Mouse (Mus musculus): ENCODE data around the gene Prmt9. TPM values are rescaled to one million over a fixed set of nuclear protein-coding genes. Genes with fewer than 3 reads are reported as not detected.

The Prmt9 gene
- polyA plus RNA-seq, 2 experiments, result 4.7 to 8.1 TPM

DNA sequence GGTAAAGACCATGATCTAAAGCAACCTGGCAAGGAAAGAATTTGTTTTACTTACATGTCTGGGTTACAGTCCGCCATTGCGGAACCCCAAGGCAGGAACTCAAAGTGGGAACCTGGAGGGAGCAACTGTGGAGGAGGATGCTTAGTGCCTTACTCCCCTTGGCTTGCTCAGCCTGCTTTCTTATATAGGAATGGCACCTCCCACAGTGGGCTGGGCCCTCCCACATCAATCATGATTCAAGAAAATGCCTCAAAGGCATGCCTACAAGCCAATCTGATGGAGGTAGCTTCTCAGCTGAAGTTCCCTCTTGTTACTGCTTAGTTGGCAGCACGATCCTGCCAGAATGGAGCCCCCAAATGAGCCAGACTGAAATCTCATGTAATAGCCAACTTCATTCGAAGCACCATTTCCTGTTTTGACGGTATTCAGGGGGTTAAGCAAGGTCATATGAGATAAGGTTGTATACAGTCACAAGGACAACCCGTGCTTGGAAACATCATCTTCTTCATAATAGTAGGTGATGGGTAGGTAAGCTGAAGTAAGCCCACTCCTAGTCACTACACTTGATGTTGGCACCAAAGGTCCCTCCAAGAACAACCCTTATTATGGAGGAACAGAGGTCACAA, 5.9 kb upstream of the Prmt9 start:
- TF ChIP-seq CTCF (IDR thresholded peaks at IDR 0.05; ENCODE audit: low read depth) (no peak), EP300 (IDR thresholded peaks at IDR 0.05; ENCODE audit: low read depth) (no peak)
- no peak for DNase-seq (ENCODE audit: low read depth in 3 of 3, low spot score in 3 of 3)
- no peak for ATAC-seq (ENCODE audit: insufficient read depth)
- no peaks in the 10 kb centered on the region for H3K27me3 ChIP-seq (ENCODE audit: control insufficient read depth, insufficient read depth, low read length)
- H3K4me1 ChIP-seq (replicated peaks; ENCODE audit: control insufficient read depth in 2 of 2, insufficient read depth in 2 of 2, low read length in 1 of 2), result peaks cover 0 to 11% of the 10 kb centered on the region in 2 experiments; a peak in 2 of 4 replicates
- H3K27ac ChIP-seq, result no peak overlapping the region
- no peaks in the 10 kb centered on the region for H3K9me3 ChIP-seq (ENCODE audit: control insufficient read depth, low read length)
- H3K4me3 ChIP-seq (ENCODE audit: insufficient read depth in 1 of 2, low read depth in 2 of 2, low read length in 2 of 2), result no peak overlapping the region
- no peak overlapping the region for H3K4me2 ChIP-seq (ENCODE audit: low read depth)
- H3K36me3 ChIP-seq (replicated peaks; ENCODE audit: control insufficient read depth, insufficient read depth, low read depth), result no peaks in the 10 kb centered on the region
- H3K9ac ChIP-seq (replicated peaks), result no peak overlapping the region
- WGBS (ENCODE audit: insufficient replicate concordance), result 44% methylated on average over 6 of the region's 6 CpGs

DNA sequence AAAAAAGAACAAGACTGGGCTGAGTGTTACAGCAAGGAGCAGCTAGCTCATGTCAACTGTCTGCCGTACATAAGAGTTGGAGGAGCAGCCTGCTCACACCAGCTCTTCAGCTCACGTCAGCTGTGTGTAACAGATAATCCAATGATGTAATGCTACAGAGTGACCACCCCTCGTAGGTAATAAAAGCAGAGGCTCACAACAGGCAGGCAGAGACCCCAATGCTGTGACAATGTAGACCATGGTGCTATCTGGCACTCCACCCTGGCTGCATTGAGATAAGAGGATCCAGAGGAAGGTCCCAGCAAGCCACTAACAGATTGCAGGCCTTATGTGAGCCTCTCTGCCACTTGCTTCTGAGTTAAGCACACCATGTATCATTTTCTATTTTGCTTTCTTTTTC, 4.8 kb upstream of the Prmt9 start:
- ATAC-seq (ENCODE audit: insufficient read depth) (peak; percentile 27), DNase-seq (ENCODE audit: low read depth in 3 of 3, low spot score in 3 of 3) (peak; percentile 22 to 30 (median 26))
- H3K9me3 ChIP-seq (ENCODE audit: control insufficient read depth, low read length), result no peaks in the 10 kb centered on the region
- H3K4me2 ChIP-seq (ENCODE audit: low read depth), result no peak overlapping the region
- no peaks in the 10 kb centered on the region for H3K27me3 ChIP-seq (ENCODE audit: control insufficient read depth, insufficient read depth, low read length)
- H3K36me3 ChIP-seq (replicated peaks; ENCODE audit: control insufficient read depth, insufficient read depth, low read depth), result no peaks in the 10 kb centered on the region
- H3K27ac ChIP-seq, result no peak overlapping the region
- 8% methylated on average over 3 of the region's 3 CpGs for WGBS (ENCODE audit: insufficient replicate concordance)
- H3K4me1 ChIP-seq (replicated peaks; ENCODE audit: control insufficient read depth in 2 of 2, insufficient read depth in 2 of 2, low read length in 1 of 2), result peaks cover 3 to 13% of the 10 kb centered on the region in 2 experiments; a peak in 2 of 4 replicates
- H3K4me3 ChIP-seq (ENCODE audit: insufficient read depth in 1 of 2, low read depth in 2 of 2, low read length in 2 of 2), result no peak overlapping the region
- no peak overlapping the region for H3K9ac ChIP-seq (replicated peaks)
- no peak; the same call in 1 of the 2 replicates for TF ChIP-seq EP300 (IDR thresholded peaks at IDR 0.05; ENCODE audit: low read depth)
- no peak for TF ChIP-seq CTCF (IDR thresholded peaks at IDR 0.05; ENCODE audit: low read depth)

DNA sequence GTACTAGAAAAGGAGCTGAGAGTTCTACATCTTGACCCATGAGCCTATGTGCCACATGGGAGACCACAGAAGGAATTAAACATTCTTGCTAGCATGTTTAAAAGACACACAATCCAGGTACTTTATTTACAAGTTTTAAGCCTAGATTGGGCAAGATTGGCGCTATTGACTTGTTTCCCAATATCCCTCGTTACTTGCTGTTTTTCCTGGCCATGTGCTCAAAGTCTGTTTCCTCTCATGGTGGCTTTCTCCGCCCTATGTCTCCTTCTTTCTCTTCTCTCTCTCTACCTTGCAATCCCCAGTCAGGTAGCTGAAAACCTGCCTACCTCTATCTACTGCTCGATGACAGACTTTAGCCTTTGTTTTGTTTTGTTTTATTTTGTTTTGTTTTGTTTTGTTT, 3.6 kb upstream of the Prmt9 start:
- no peaks in the 10 kb centered on the region for H3K36me3 ChIP-seq (replicated peaks; ENCODE audit: control insufficient read depth, insufficient read depth, low read depth)
- TF ChIP-seq EP300 (IDR thresholded peaks at IDR 0.05; ENCODE audit: low read depth) (no peak), CTCF (IDR thresholded peaks at IDR 0.05; ENCODE audit: low read depth) (no peak)
- H3K4me3 ChIP-seq (ENCODE audit: insufficient read depth in 1 of 2, low read depth in 2 of 2, low read length in 2 of 2), result no peak overlapping the region
- DNase-seq (ENCODE audit: low read depth in 3 of 3, low spot score in 3 of 3) (no peak), ATAC-seq (ENCODE audit: insufficient read depth) (no peak)
- peaks cover 3 to 13% of the 10 kb centered on the region in 2 experiments; a peak in 2 of 4 replicates for H3K4me1 ChIP-seq (replicated peaks; ENCODE audit: control insufficient read depth in 2 of 2, insufficient read depth in 2 of 2, low read length in 1 of 2)
- H3K27ac ChIP-seq, result no peak overlapping the region
- no peaks in the 10 kb centered on the region for H3K9me3 ChIP-seq (ENCODE audit: control insufficient read depth, low read length)
- 71% methylated on average over 4 of the region's 4 CpGs for WGBS (ENCODE audit: insufficient replicate concordance)
- H3K27me3 ChIP-seq (ENCODE audit: control insufficient read depth, insufficient read depth, low read length), result no peaks in the 10 kb centered on the region
- H3K9ac ChIP-seq (replicated peaks), result no peak overlapping the region
- H3K4me2 ChIP-seq (ENCODE audit: low read depth), result no peak overlapping the region

DNA sequence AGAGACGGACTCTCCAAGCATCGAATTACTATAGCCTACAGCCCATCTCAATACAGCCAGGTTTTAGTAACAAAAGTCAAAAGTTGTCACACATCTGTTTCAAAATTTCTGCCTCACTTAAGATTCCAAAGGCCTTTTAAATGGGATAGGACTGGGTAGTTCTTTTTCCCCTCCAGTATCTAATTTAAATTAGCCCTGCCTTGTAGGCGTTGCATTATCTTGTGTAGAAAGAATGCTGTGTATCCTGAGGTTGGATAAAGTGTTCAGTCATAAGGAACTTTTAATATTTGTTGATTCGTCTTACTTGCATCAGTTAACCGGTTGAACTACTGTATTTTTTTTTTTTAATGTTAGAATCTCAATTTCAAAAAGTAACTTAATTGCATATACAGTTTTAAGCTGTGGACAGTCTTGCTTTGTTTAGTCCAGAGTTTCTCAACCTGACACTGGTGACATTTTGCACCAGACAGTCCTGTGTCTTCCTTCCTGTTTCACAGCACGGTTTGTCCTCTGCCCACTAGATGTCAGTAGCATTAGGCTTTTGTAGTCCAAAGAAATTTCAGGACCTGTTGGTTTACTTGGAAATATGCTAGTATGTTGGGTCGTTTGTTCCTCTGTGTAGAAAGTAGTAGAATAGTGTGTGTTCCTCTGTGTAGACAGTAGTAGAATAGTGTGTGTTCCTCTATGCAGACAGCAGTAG, 834 bp downstream of the Prmt9 start:
- peak overlapping the region; percentile 31; the same call in 1 of the 2 replicates for H3K27ac ChIP-seq
- TF ChIP-seq EP300 (IDR thresholded peaks at IDR 0.05; ENCODE audit: low read depth), result no peak
- TF ChIP-seq CTCF (IDR thresholded peaks at IDR 0.05; ENCODE audit: low read depth), result peak; percentile 74
- H3K9ac ChIP-seq (replicated peaks), result peak overlapping the region; percentile 82
- peaks cover 2 to 3% of the 10 kb centered on the region in 2 experiments; a peak in 2 of 4 replicates for H3K4me1 ChIP-seq (replicated peaks; ENCODE audit: control insufficient read depth in 2 of 2, insufficient read depth in 2 of 2, low read length in 1 of 2)
- H3K4me3 ChIP-seq (ENCODE audit: insufficient read depth in 1 of 2, low read depth in 2 of 2, low read length in 2 of 2), result peak overlapping the region; percentile 86 to 95
- peak; percentile 49 to 52 (median 52) for DNase-seq (ENCODE audit: low read depth in 3 of 3, low spot score in 3 of 3)
- peaks cover 11% of the 10 kb centered on the region for H3K36me3 ChIP-seq (replicated peaks; ENCODE audit: control insufficient read depth, insufficient read depth, low read depth)
- H3K4me2 ChIP-seq (ENCODE audit: low read depth), result peak overlapping the region; percentile 73
- H3K27me3 ChIP-seq (ENCODE audit: control insufficient read depth, insufficient read depth, low read length), result no peaks in the 10 kb centered on the region
- ATAC-seq (ENCODE audit: insufficient read depth), result peak; percentile 16; the same call in 1 of the 2 replicates
- no peaks in the 10 kb centered on the region for H3K9me3 ChIP-seq (ENCODE audit: control insufficient read depth, low read length)
- 11% methylated on average over 7 of the region's 7 CpGs for WGBS (ENCODE audit: insufficient replicate concordance)

DNA sequence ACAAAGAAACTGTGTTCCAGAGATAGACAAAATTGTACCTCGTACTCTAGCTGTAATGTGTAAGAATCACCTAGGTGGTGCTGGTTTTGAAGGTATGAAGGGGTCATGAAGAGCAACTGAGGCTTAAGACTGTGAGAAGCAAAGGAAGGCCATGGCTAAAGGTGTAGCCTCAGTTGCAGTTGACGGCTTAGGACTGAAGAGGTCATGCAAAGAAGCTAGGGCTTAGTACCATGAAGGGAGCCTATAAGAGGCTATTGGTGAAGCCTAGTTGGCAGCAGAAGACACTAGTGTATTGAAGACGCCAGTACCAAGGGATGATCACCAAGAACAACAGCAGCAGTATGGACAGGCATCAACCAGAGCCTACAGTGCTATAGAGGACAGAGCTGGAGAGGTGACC, 3.3 kb downstream of the Prmt9 start:
- H3K4me2 ChIP-seq (ENCODE audit: low read depth), result no peak overlapping the region
- peaks cover 20% of the 10 kb centered on the region for H3K36me3 ChIP-seq (replicated peaks; ENCODE audit: control insufficient read depth, insufficient read depth, low read depth)
- no peak overlapping the region for H3K9ac ChIP-seq (replicated peaks)
- no peaks in the 10 kb centered on the region for H3K27me3 ChIP-seq (ENCODE audit: control insufficient read depth, insufficient read depth, low read length)
- DNase-seq (ENCODE audit: low read depth in 3 of 3, low spot score in 3 of 3) (no peak), ATAC-seq (ENCODE audit: insufficient read depth) (no peak)
- peaks cover 2 to 3% of the 10 kb centered on the region in 2 experiments; a peak in 2 of 4 replicates for H3K4me1 ChIP-seq (replicated peaks; ENCODE audit: control insufficient read depth in 2 of 2, insufficient read depth in 2 of 2, low read length in 1 of 2)
- WGBS (ENCODE audit: insufficient replicate concordance), result 82% methylated on average over 3 of the region's 3 CpGs
- no peak overlapping the region for H3K4me3 ChIP-seq (ENCODE audit: insufficient read depth in 1 of 2, low read depth in 2 of 2, low read length in 2 of 2)
- TF ChIP-seq CTCF (IDR thresholded peaks at IDR 0.05; ENCODE audit: low read depth) (no peak), EP300 (IDR thresholded peaks at IDR 0.05; ENCODE audit: low read depth) (no peak)
- no peaks in the 10 kb centered on the region for H3K9me3 ChIP-seq (ENCODE audit: control insufficient read depth, low read length)
- H3K27ac ChIP-seq, result no peak overlapping the region
